In the genomic region with DNA sequence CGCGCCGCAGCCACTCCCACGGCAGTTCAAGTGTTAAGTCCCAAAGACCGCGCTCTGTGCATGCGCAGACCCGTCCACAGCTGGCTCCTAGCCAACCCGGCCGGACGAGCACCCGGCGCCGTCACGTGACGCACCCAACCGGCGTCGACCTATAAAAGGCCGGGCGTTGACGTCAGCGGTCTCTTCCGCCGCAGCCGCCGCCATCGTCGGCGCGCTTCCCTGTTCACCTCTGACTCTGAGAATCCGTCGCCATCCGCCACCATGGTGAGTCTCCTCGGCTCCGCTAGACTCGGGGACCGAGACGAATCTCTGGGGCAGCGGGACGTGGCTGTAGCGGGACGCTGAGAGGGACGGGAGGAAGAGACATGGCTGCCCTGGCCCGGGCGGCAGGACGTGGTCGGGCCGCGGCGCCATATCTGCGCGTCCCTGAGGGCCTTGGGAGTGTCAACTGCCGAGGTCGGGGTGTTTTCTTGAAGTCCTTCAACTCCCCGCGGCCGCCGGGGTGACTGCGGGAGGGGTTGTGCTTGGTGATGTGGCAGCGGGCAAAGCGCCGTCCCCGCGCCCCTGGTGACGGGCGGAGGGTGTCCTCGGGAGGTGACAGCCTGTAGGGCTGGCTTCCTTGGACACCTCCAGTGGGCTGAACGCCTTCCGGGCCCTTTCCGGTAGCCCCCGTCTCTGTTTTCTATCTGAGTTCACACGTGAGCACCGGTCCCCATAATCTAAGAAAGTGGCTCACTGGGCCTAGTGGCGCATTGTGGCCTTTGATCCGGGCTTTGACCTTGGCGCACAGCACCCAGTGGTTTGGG, we compare ENCODE assay signal across 8 mouse cellular contexts. TPM values are rescaled to one million over a fixed set of nuclear protein-coding genes. Genes with fewer than 3 reads are reported as not detected.
A peak's percentile ranks its signal among the peaks of the same experiment; 100 is the strongest.
DNase-seq lines count a peak whose midpoint lies in the region; ATAC-seq and TF ChIP-seq lines count a peak whose summit lies in the region.

TSS of gene Eef2 (plus strand) at position 166 of the 806 bp plus-strand sequence.

- TF ChIP-seq CTCF in brain, embryonic 14.5 days (IDR thresholded peaks at IDR 0.05; ENCODE audit: borderline replicate concordance, extremely low read depth, insufficient read depth, insufficient read length), result no peak

- ATAC-seq in erythroblast, adult 5-6 weeks (replicated peaks; ENCODE audit: low FRiP score, poor library complexity, severe bottlenecking), result peak; percentile 67
- ATAC-seq in heart, embryonic 11.5 days (replicated peaks; ENCODE audit: insufficient number of reproducible peaks, low FRiP score, low TSS enrichment), result peak; percentile 79
- ATAC-seq in kidney, embryonic 16.5 days (ENCODE audit: low FRiP score, low TSS enrichment), result peak; percentile 85

- under 1% methylated on average over 77 of the region's 77 CpGs for WGBS in heart, embryonic 11.5 days (ENCODE audit: insufficient replicate concordance)
- WGBS in kidney, embryonic 16.5 days, result under 1% methylated on average over 77 of the region's 77 CpGs

- H3K9ac ChIP-seq in heart, embryonic 11.5 days (ENCODE audit: low read depth, low read length), result peak within 1 kb of the TSS; percentile 100
- H3K9ac ChIP-seq in kidney, embryonic 16.5 days (replicated peaks; ENCODE audit: low read length), result peak within 1 kb of the TSS; percentile 99

- H3K36me3 ChIP-seq in heart, embryonic 11.5 days (ENCODE audit: control insufficient read depth, insufficient read depth, low read length), result peaks cover 43% of the 10 kb centered on the region
- H3K36me3 ChIP-seq in kidney, embryonic 16.5 days (ENCODE audit: insufficient read depth, low read length), result peaks cover 45% of the 10 kb centered on the region

- H3K4me1 ChIP-seq in heart, embryonic 11.5 days (ENCODE audit: control insufficient read depth, insufficient read depth, low read length), result peaks cover 23% of the 10 kb centered on the region
- peaks cover 46% of the 10 kb centered on the region for H3K4me1 ChIP-seq in kidney, embryonic 16.5 days (ENCODE audit: insufficient read depth, low read length)

- peak within 1 kb of the TSS; percentile 98 for H3K4me2 ChIP-seq in heart, embryonic 11.5 days
- peak within 1 kb of the TSS; percentile 97 for H3K4me2 ChIP-seq in kidney, embryonic 16.5 days (replicated peaks; ENCODE audit: low read depth, low read length)

- DNase-seq in CD4-positive helper T cell, adult 2 months (ENCODE audit: low read depth, low spot score), result peak; percentile 97
- DNase-seq in brain, embryonic 14.5 days (ENCODE audit: low read depth), result peak; percentile 98
- peak; percentile 99 for DNase-seq in liver
- peak; percentile 91 to 97 for DNase-seq in monocyte, adult 2 months (ENCODE audit: low read depth in 1 of 2, low spot score in 2 of 2)
- DNase-seq in spleen, postnatal 14 days (ENCODE audit: low spot score in 2 of 2), result peak; percentile 99

- H3K4me3 ChIP-seq in heart, embryonic 11.5 days (ENCODE audit: low read depth, low read length), result peak within 1 kb of the TSS; percentile 100
- peak within 1 kb of the TSS; percentile 100 for H3K4me3 ChIP-seq in kidney, embryonic 16.5 days (ENCODE audit: low read length)

- H3K27me3 ChIP-seq in heart, embryonic 11.5 days (ENCODE audit: control insufficient read depth, insufficient read depth, low read length), result no peaks in the 10 kb centered on the region
- H3K27me3 ChIP-seq in kidney, embryonic 16.5 days (ENCODE audit: insufficient read depth, low read length), result no peaks in the 10 kb centered on the region

- peak; percentile 96; the same call in 1 of the 2 replicates for TF ChIP-seq POLR2A in brain, embryonic 14.5 days (IDR thresholded peaks at IDR 0.05; ENCODE audit: borderline replicate concordance, extremely low read depth, insufficient read depth, insufficient read length, poor library complexity, severe bottlenecking)

- H3K9me3 ChIP-seq in heart, embryonic 11.5 days (replicated peaks; ENCODE audit: control insufficient read depth, low read length), result no peaks in the 10 kb centered on the region
- H3K9me3 ChIP-seq in kidney, embryonic 16.5 days (ENCODE audit: low read length), result no peaks in the 10 kb centered on the region

- peak within 1 kb of the TSS; percentile 93 for H3K27ac ChIP-seq in heart, embryonic 11.5 days (ENCODE audit: low read depth, low read length)
- peak within 1 kb of the TSS; percentile 91 for H3K27ac ChIP-seq in kidney, embryonic 16.5 days (ENCODE audit: low read length)

RNA-seq across cellular contexts. Expression of gene Eef2, which starts in this region (rescaled TPM):
- 1,504 and 1,952 TPM in 2 replicates for polyA plus RNA-seq in brain, embryonic 14.5 days (2012; rRNA removed)
- 227 and 267 TPM in 2 replicates for total RNA-seq in erythroblast, adult 5-6 weeks (2015; ENCODE audit: low replicate concordance)
- 388 and 458 TPM in 2 replicates for total RNA-seq in erythroblast, adult 5-6 weeks (2017; ENCODE audit: low replicate concordance)
- 313 and 338 TPM in 2 replicates for polyA plus RNA-seq in heart, embryonic 11.5 days (2014; fragmentation: Nextera tagmentation; extraction: Ambion mirVana)
- polyA plus RNA-seq in kidney, embryonic 16.5 days (2015; fragmentation: Nextera tagmentation; extraction: Ambion mirVana), result 663 and 672 TPM in 2 replicates

Comparison
In these comparisons a context has a peak if more than half of its experiments do, and no peak if none do; other contexts are left out.
1. Peak in every context shown above with its lines: DNase-seq, ATAC-seq, H3K4me3 ChIP-seq and H3K27ac ChIP-seq.